In the genomic region with DNA sequence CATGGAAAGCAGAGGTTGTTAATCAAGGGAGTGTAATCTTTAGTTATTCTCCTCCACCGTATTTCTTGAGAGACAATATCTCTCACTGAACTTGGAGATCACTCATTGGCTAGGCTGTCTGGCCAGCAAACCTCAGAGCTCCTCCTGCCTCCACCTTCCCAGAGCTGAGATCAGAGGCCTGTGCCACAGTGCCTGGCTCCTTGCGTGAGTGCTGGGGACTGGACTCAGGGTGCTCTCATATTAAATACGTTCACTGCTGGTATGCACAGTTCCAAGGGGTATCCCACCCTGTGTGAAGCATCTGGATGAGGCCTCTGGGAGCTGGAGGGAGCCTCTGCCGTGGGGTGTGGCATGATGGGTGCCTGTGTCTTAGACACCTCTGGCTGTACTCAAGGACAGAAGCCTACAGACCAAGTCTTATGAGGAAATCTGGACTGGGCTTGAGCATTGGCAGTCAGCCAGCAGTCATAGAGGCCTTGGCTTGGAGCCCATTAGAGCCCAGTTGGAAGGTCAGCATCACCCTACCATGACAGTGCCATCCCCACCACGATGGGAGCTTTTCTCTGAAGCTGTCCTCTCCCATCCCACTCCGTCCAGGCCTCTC, we compare ENCODE assay signal across 16 mouse cellular contexts. TPM values are rescaled to one million over a fixed set of nuclear protein-coding genes. Genes with fewer than 3 reads are reported as not detected.
DNase-seq lines count a peak whose midpoint lies in the region; ATAC-seq and TF ChIP-seq lines count a peak whose summit lies in the region.
"Had no signal": no experiment of that assay in that cellular context is flagged by ENCODE, and none has a peak within 500 bp of the region (broad histone marks: within the 10 kb centered on the region; RNA-seq: fewer than 3 reads in every experiment).

No protein-coding gene starts in this region.

- no peak overlapping the region for H3K9ac ChIP-seq in liver, adult 2 months (ENCODE audit: low read depth, low read length)
- no peak overlapping the region for H3K9ac ChIP-seq in neural tube, embryonic 13.5 days
- H3K9ac ChIP-seq: forebrain, postnatal 0 days; liver, embryonic 12.5 days had no signal

- peak; percentile 33 to 44 for DNase-seq in cerebellum, postnatal 10 days
- no peak for DNase-seq in cerebellum, adult 11 months
- peak; percentile 10 for DNase-seq in liver, adult 2 months (ENCODE audit: extremely low read depth, low read depth, low spot score)
- no peak for DNase-seq in liver
- no peak for DNase-seq in neural tube, embryonic 10.5 days (ENCODE audit: extremely low spot score, low spot score)
- no peak for DNase-seq in thymus, postnatal 36 days
- DNase-seq: cerebellum, adult 8-10 months; gastrocnemius, postnatal 10 days; layer of hippocampus, adult 9-11 months had no signal

- 77% methylated on average over 6 of the region's 6 CpGs for WGBS in liver, adult 2 months
- WGBS in neural tube, embryonic 13.5 days, result 76% methylated on average over 6 of the region's 6 CpGs

- H3K4me3 ChIP-seq in liver, adult 2 months (ENCODE audit: insufficient read depth, low read depth, low read length), result no peak overlapping the region
- H3K4me3 ChIP-seq in neural tube, embryonic 13.5 days, result no peak overlapping the region
- H3K4me3 ChIP-seq: heart, embryonic 10.5 days; liver, embryonic 12.5 days; megakaryocyte, embryonic 14.5 days had no signal

- H3K27ac ChIP-seq in liver, adult 2 months (replicated peaks; ENCODE audit: insufficient read depth, low read depth, low read length), result no peak overlapping the region
- no peak overlapping the region for H3K27ac ChIP-seq in neural tube, embryonic 13.5 days (replicated peaks)
- H3K27ac ChIP-seq: heart, embryonic 10.5 days; liver, embryonic 12.5 days had no signal

- H3K79me2 ChIP-seq in liver, adult 2 months (ENCODE audit: control insufficient read depth, insufficient read depth, low read length), result no peaks in the 10 kb centered on the region

- TF ChIP-seq POLR2A in liver, adult 2 months (IDR thresholded peaks at IDR 0.05; ENCODE audit: extremely low read depth, insufficient read depth, low read length), result no peak

- ATAC-seq in neural tube, embryonic 13.5 days (ENCODE audit: low read depth), result peak; percentile 51; the same call in 1 of the 2 replicates
- ATAC-seq: forebrain, postnatal 0 days; liver, embryonic 12.5 days had no signal

- TF ChIP-seq CTCF in liver, adult 2 months (IDR thresholded peaks at IDR 0.05; ENCODE audit: low read depth, low read length), result no peak

- no peak overlapping the region for H3K4me2 ChIP-seq in neural tube, embryonic 13.5 days
- H3K4me2 ChIP-seq: liver, embryonic 12.5 days had no signal

- no peaks in the 10 kb centered on the region for H3K27me3 ChIP-seq in liver, adult 2 months (ENCODE audit: control insufficient read depth, insufficient read depth, low read length)
- peaks cover 26% of the 10 kb centered on the region for H3K27me3 ChIP-seq in neural tube, embryonic 13.5 days

- no peaks in the 10 kb centered on the region for H3K4me1 ChIP-seq in liver, adult 2 months (ENCODE audit: control insufficient read depth, insufficient read depth, low read length)
- H3K4me1 ChIP-seq in neural tube, embryonic 13.5 days (replicated peaks), result peaks cover 13% of the 10 kb centered on the region; the same call in 1 of the 2 replicates
- H3K4me1 ChIP-seq: liver, embryonic 12.5 days; megakaryocyte, embryonic 14.5 days had no signal

- no peaks in the 10 kb centered on the region for H3K36me3 ChIP-seq in liver, adult 2 months (ENCODE audit: control insufficient read depth, insufficient read depth, low read length)
- H3K36me3 ChIP-seq in neural tube, embryonic 13.5 days, result no peaks in the 10 kb centered on the region
- H3K36me3 ChIP-seq: G1E; heart, embryonic 10.5 days; liver, embryonic 12.5 days had no signal

- no peaks in the 10 kb centered on the region for H3K9me3 ChIP-seq in neural tube, embryonic 13.5 days
- H3K9me3 ChIP-seq: G1E; heart, embryonic 10.5 days; liver, embryonic 12.5 days had no signal

RNA-seq across cellular contexts. Expression of gene Alx4, which starts 17.6 kb away (rescaled TPM):
- total RNA-seq in liver, adult 2 months (2014; rRNA removed), result not detected in 2 replicates
- polyA plus RNA-seq in liver, adult 2 months (2012; rRNA removed), result not detected in 2 replicates
- polyA plus RNA-seq in neural tube, embryonic 13.5 days (2015; fragmentation: Nextera tagmentation; extraction: Ambion mirVana), result 0.10 and 0.19 TPM in 2 replicates
- total RNA-seq: hematopoietic stem cell, adult 5-6 weeks had no signal
- polyA plus RNA-seq: G1E had no signal

Comparison
In these comparisons a context has a peak if more than half of its experiments do, and no peak if none do; other contexts are left out.
1. DNase-seq: peak in cerebellum, postnatal 10 days (2 of 2) and liver, adult 2 months (single experiment); none in cerebellum, adult 11 months (single experiment), liver (single experiment), neural tube, embryonic 10.5 days (single experiment) and thymus, postnatal 36 days (0 of 2).